Mouse (Mus musculus) lung, embryonic 14.5 days (tissue): ENCODE measurements around the gene Opn1sw. TPM values are rescaled to one million over a fixed set of nuclear protein-coding genes. Genes with fewer than 3 reads are reported as not detected.
A peak's percentile ranks its signal among the peaks of the same experiment; 100 is the strongest.

Experiments used
- ATAC-seq: fragments of 200-750 bp; cut with Nextera tagmentation; 2 replicates; pipeline ENCODE4 v1.8.0; 2017; ENCODE audit warnings: mild to moderate bottlenecking, moderate TSS enrichment, moderate library complexity; ENCODE audit not compliant: insufficient read depth
- DNase-seq: peaks from one replicate; pipeline ENCODE4 v3.0.0-alpha.2; 2015
- H3K27ac ChIP-seq: fragments of 300-500 bp; sonication (generic); 2 replicates; pipeline ENCODE4 v1.5.1; 2014; ENCODE audit warnings: low read depth, mild to moderate bottlenecking, moderate library complexity
- H3K27me3 ChIP-seq: fragments of 300-500 bp; sonication (generic); 2 replicates; pipeline ENCODE4 v1.6.1; 2014; ENCODE audit warnings: low read length, control low read depth; ENCODE audit not compliant: insufficient read depth
- H3K36me3 ChIP-seq: fragments of 300-500 bp; sonication (generic); 2 replicates; pipeline ENCODE4 v1.6.1; 2014; ENCODE audit warnings: control low read depth; ENCODE audit not compliant: insufficient read depth
- H3K4me1 ChIP-seq: fragments of 300-500 bp; sonication (generic); 2 replicates; pipeline ENCODE4 v1.6.1; 2014; ENCODE audit warnings: antibody characterized with exemption, control low read depth; ENCODE audit not compliant: insufficient read depth
- H3K4me2 ChIP-seq: fragments of 300-500 bp; sonication (generic); 2 replicates; pipeline ENCODE4 v1.6.1; 2014; ENCODE audit warnings: mild to moderate bottlenecking
- H3K4me3 ChIP-seq: fragments of 300-500 bp; sonication (generic); 2 replicates; pipeline ENCODE4 v1.5.1; 2014; ENCODE audit warnings: low read depth, low read length
- H3K9ac ChIP-seq: fragments of 300-500 bp; sonication (generic); 2 replicates; pipeline ENCODE4 v1.6.1; 2014
- H3K9me3 ChIP-seq: fragments of 300-500 bp; sonication (generic); 2 replicates; pipeline ENCODE4 v1.6.1; 2016; ENCODE audit warnings: low read depth, low read length, control low read depth
- CTCF ChIP-seq: IDR thresholded peaks from 2 replicates; pipeline ENCODE4 v1.5.1; 2016; ENCODE audit warnings: antibody characterized with exemption, low read depth
- WGBS: fragments of 180-500 bp; shearing (Covaris S2); extraction: QIAGEN DNeasy Blood & Tissue Kit; methylation state at CpG from one replicate; pipeline ENCODE4 v1.1.7; 2014; 5-methylcytosine and 5-hydroxymethylcytosine counted together
- polyA plus RNA-seq: library from polyadenylated mRNA; unstranded; fragments of >200 nt; fragmentation: Nextera tagmentation; extraction: Ambion mirVana; gene quantifications from 2 replicates; pipeline ENCODE4 v1.2.1, GENCODE M21; 2014

Gene Opn1sw
- 0.61 and 0.84 TPM in 2 replicates for polyA plus RNA-seq

- WGBS, result 5% methylated on average over 12 of the region's 12 CpGs
- Histone ChIP-seq H3K4me3 (peak within 1 kb of the TSS; percentile 44), H3K27ac (peak within 1 kb of the TSS; percentile 66), H3K36me3 (no peaks in the 10 kb centered on the region), H3K4me2 (peak within 1 kb of the TSS; percentile 64), H3K9me3 (no peaks in the 10 kb centered on the region), H3K27me3 (no peaks in the 10 kb centered on the region), H3K9ac (0 out of 2 replicates have a peak within 1 kb of the TSS, but pooled peaks have one; percentile 5), H3K4me1 (no peaks in the 10 kb centered on the region; the same call in 1 of the 2 replicates)
- DNase-seq, result peak; percentile 53
- ATAC-seq, result peak; percentile 78
- no peak for TF ChIP-seq CTCF
These were observed at the start of gene Opn1sw for GRCm38 (mm10) chr6:29388052-29388518. Gene Opn1sw, minus strand, starts transcription at chr6:29388468.

DNA sequence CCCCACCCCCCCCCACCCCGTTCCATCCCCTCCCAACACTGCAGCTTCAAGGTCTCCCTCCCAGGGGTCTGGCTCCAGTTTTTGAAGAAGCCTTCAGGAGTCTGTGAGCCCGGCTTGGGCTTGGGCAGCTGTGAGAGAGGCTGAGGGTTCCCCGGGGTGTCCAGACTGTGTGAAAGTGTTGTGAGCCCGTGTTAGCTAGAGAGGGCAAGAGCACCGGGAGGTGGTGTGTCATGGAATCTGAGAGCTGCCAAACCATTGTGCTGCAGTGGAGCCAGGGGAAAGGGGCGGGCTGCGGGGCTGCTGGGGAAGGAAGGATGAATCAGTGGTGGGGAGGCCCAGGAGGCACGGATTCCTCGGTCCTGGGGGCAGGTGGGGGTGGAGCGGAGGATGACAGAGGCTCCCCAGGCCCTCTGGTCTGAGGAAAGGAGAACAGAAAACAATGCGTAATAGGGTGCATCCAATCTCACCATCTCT is 48.2 kb upstream of the Opn1sw start:
- peak overlapping the region; percentile 93; the same call in 1 of the 2 replicates for H3K27ac ChIP-seq
- H3K9ac ChIP-seq, result peak overlapping the region; percentile 16
- ATAC-seq (peak; percentile 20), DNase-seq (peak; percentile 64)
- peaks cover 32% of the 10 kb centered on the region; the same call in 1 of the 2 replicates for H3K36me3 ChIP-seq
- peaks cover 4% of the 10 kb centered on the region; the same call in 1 of the 2 replicates for H3K4me1 ChIP-seq
- 9% methylated on average over 11 of the region's 11 CpGs for WGBS
- no peaks in the 10 kb centered on the region for H3K9me3 ChIP-seq
- peak overlapping the region; percentile 63 for H3K4me3 ChIP-seq
- H3K4me2 ChIP-seq, result peak overlapping the region; percentile 88
- H3K27me3 ChIP-seq, result peaks cover 20% of the 10 kb centered on the region
- TF ChIP-seq CTCF, result no peak

DNA sequence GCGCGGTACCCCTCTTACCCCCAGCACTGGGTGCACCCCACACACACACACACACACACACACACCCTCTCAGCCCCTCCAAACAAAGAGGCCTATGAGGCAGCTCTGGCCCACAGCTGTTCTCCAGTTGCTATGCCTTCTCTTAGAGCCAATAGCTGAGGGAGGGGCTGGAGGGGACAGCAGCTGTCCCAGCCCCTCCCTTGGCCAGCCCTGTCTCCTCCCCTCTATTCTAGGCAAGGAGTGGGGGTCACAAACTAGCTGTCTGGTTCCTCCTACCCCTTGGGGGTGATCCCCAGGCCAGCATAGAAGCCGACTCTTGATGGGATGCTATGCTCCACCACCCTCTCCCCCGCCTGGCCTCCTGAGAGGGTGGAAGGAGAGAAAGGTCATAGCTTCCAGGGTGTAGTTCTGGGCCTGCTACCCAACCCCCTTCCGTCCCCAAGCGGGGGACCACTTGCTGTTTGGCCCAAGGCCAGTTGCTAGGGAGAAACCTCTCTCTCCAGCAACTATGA is 47.7 kb upstream of the Opn1sw start:
- 9% methylated on average over 6 of the region's 6 CpGs for WGBS
- H3K4me1 ChIP-seq, result peaks cover 4% of the 10 kb centered on the region; the same call in 1 of the 2 replicates

DNA sequence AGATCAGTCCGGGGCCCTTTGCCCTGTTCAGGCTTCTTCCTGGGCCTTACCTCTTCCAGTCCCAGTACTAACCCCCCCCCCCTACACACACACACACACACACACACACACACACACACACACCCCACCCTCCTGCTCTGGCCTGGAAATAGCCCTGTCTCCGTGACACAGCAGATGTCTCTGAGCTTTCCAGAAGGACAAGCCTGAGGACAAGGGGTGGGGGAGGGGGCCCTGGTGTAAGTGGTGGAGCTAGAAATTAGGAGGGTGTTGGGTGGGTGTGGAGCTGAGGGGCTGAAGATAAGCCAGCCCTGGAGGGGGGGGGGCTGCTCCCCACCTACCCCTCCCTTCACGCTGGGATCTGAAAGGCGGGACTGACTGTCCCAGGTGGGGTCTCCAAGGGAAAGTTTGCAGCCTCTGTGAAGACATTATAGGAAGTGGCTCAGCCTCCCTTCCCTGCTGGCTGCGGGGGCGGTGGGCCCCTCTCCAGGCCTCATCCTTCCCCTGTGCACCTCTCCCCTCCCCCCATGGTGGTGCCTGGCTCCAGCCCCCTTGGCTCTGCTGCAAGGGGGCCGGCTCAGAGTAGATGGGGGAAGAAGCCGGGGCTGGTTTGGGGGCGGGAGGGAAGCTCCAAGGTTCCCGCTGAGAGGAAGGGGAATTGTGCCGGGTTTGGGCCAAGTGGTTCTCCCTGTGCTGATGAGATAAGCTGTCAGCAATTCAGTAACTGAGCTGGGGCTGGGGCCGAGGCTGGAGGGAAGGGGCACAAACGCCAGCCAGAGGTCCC is 46.8 kb upstream of the Opn1sw start:
- ATAC-seq (peak; percentile 78), DNase-seq (peak; percentile 83)
- Histone ChIP-seq H3K9me3 (no peaks in the 10 kb centered on the region), H3K36me3 (peaks cover 23% of the 10 kb centered on the region; the same call in 1 of the 2 replicates), H3K9ac (peak overlapping the region; percentile 68), H3K4me2 (peak overlapping the region; percentile 88), H3K4me1 (peaks cover 4% of the 10 kb centered on the region; the same call in 1 of the 2 replicates), H3K27me3 (peaks cover 20% of the 10 kb centered on the region), H3K4me3 (peak overlapping the region; percentile 63), H3K27ac (peak overlapping the region; percentile 93)
- TF ChIP-seq CTCF, result no peak
- 3% methylated on average over 13 of the region's 13 CpGs for WGBS

More for the DNA sequence above, 47.7 kb upstream of the Opn1sw start:
- peak overlapping the region; percentile 68 for H3K9ac ChIP-seq
- ATAC-seq (peak; percentile 64), DNase-seq (peak; percentile 72)
- H3K27ac ChIP-seq, result peak overlapping the region; percentile 93
- no peaks in the 10 kb centered on the region for H3K9me3 ChIP-seq
- peaks cover 28% of the 10 kb centered on the region; the same call in 1 of the 2 replicates for H3K36me3 ChIP-seq
- peak overlapping the region; percentile 63 for H3K4me3 ChIP-seq
- H3K27me3 ChIP-seq, result peaks cover 20% of the 10 kb centered on the region
- no peak for TF ChIP-seq CTCF
- H3K4me2 ChIP-seq, result peak overlapping the region; percentile 88

DNA sequence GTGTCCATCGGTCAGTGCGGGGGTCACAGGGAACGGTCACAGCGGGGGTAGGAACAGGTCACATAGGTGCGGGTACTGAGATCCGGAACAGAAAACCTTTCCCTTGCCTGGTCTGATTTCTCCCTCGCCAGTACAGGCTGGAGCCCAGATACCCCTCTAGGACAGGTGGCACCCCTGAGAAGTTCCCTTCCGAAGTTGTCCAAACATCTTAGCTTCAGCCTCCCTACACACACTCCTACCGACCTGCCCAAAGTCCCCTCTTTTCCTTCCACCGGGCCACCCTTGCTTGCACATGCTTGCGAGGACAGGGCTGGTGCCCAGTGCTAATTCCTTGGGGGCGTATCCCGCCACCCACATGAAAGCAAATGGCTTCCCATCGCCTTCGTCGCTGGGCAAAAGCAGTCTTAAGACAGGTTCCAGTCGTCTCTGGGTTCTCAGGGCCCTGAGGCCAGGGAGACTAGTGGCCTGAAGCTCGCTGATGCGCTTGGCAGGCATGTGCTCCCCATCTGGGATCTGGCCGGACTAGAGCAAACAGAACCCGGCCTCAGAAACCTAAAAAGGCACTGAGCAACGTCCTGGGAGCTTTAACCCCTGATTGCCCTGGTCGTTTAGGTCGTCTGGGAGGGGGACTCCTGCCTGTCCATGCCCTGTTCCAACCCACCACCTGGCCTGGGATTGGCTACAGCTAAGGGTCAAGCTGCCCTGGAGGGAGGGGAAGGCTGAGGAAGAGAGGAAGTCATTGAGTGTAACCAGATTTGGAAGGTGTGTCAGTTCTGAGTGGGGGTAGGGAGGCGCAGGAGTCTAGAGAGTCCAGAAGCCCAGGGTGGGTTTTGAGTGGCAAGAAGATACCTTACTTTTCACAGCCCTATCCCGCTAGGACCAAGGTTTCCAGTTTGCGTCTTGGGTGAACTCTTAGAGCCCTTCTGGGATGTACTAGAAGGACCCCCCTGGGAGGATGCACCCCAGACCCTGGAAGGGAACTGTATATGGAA is 45.8 kb upstream of the Opn1sw start:
- Histone ChIP-seq H3K4me2 (peak overlapping the region; percentile 88), H3K27ac (peak overlapping the region; percentile 93), H3K4me3 (peak overlapping the region; percentile 63), H3K9ac (peak overlapping the region; percentile 68), H3K36me3 (peaks cover 13% of the 10 kb centered on the region; the same call in 1 of the 2 replicates), H3K9me3 (no peaks in the 10 kb centered on the region), H3K4me1 (peaks cover 4% of the 10 kb centered on the region; the same call in 1 of the 2 replicates), H3K27me3 (peaks cover 20% of the 10 kb centered on the region)
- 3% methylated on average over 27 of the region's 27 CpGs for WGBS
- no peak for ATAC-seq
- DNase-seq, result peak; percentile 64
- no peak for TF ChIP-seq CTCF
